Mouse (Mus musculus) lung, postnatal 36 days (tissue): ENCODE data around the gene Dhx16.
A peak's percentile ranks its signal among the peaks of the same experiment; 100 is the strongest.
"Not testable (repeated sequence)": the region's sequence is repeated elsewhere in the genome, so short reads cannot be mapped to it uniquely, and the experiment has no call there.

Source experiments
- DNase-seq: peaks from one replicate; pipeline ENCODE4 v3.0.0; 2022; ENCODE audit warnings: mixed read lengths

The Dhx16 gene

DNA sequence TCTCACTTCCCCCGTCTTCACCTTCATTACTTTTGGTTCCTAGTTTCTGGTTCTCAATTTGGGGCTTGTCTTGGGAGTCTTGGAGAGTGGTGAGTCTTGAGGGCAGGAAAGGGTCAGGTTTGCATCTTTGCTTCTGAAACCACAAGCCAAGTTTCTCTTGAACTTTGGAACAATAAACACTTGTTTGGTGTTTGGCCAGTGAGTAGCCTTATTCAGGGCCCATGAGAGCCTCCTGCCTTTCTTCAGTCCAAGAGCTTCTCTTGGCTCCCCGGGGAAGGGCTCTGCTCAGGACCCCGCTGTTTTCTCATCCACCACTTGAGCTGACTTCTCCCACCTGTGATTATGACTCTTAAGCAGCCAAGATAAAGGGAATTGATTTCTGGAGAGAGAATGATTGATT, 42.9 kb downstream of the Dhx16 start:
- peak; percentile 46 for DNase-seq

DNA sequence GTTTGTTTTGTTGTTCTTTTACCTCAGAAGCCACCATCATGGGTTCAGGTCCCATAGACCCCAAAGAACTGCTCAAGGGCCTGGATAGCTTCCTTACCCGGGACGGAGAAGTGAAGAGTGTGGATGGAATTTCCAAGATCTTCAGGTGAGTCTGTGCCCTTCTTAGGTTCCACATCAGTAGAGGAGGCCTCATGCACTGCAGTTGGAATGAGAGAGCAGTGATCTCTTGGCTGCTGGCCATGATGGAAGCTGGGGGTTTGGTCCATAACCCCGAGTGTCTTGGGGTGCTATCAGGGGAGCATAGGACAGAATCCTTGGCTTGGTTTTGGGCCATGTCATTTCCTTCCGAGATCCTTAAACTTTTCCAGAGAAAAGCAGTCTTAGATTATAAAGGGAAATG, 43.7 kb downstream of the Dhx16 start:
- DNase-seq, result no peak

DNA sequence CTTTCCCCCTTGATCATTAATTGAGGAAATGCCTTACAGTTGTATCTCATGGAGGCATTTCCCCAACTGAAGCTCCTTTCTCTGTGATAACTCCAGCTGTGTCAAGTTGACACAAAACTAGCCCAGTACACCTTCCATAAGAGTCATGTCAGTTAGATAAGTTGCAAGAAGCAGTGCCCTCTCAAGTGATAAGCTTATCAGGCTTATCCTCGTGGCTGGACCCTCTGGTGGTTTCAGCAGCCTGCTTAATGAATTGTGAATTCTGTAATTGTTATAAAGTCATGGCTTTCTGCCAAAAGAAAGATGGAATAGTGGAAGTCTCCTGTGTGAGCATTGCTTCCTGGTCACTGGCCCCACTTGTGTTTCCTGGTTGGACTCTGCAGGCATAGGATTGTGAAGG, 47.9 kb downstream of the Dhx16 start:
- no peak for DNase-seq

DNA sequence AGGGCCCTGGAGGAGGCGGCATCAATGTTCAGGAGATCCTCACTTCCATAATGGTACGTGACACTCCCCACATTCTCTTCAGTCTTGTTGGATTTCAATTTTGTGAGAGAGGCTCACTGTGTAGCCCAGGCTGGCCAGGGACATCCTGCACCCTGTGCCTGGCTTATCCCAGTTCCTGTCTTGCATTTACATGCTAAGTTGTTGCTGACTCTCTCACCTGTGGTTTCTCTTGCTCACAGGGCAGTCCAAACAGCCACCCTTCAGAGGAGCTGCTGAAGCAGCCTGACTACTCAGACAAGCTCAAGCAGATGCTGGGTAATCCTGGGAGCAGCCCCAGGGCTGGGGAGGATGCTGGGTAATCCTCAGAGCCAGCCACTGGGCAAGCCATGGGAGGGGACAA, 49.9 kb downstream of the Dhx16 start:
- DNase-seq, result no peak

DNA sequence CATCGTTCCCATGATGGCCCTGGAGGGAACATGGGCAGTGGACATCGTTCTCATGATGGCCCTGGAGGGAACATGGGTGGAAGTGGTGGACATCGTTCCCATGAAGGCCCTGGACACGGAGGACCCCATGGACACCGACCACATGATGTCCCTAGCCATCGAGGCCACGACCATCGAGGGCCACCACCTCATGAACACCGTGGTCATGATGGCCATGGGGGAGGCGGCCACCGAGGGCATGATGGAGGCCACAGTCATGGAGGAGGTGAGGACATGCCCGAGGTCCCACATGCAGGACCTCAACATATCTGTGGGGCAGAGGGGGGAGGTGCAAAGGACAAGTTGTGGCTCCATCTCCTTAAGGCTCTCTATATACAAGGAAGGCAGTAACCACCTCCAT, 51.0 kb downstream of the Dhx16 start:
- DNase-seq, result no peak

DNA sequence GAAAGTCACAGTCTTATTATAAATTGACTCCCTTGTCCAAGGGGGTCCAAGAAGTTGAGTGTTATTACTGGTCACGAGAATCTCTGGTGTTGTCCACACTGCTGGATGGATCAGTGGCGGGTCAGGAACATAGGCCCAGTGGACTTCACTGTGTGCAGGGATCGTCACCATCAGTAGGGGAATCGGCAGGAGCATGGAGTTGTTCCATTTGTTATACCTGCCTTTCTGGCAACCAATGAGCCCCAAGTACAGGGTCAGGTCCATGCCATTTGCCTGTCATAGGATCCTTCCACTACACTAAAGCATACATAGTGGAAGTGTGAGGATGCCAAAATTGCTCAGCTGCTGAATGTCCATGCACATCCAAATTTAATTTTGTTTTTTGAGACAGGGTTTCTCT, 53.0 kb downstream of the Dhx16 start:
- no peak for DNase-seq

DNA sequence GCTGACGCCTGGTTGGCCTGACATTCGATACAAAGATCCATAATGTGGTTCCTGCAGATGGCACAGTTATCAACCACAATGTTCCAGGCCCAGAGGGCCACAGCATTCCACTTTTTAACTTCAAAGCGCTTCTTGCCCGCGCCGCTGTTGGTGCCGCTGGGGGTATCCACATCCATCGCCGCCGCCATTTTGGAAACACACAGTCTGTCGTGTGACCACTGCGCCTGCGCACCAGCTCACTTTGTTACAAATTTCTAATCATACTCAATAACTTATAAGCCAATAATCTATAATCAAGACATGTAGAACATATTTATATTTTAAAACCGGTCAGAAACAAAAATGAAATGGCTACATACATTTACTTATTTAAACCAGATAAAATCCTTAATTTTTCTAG, 56.1 kb downstream of the Dhx16 start:
- DNase-seq, result not testable (repeated sequence)

- peak; percentile 62 for DNase-seq
These were observed 58.2 kb downstream of the Dhx16 start for GRCm38 (mm10) chr17:35937700-35938348.

DNA sequence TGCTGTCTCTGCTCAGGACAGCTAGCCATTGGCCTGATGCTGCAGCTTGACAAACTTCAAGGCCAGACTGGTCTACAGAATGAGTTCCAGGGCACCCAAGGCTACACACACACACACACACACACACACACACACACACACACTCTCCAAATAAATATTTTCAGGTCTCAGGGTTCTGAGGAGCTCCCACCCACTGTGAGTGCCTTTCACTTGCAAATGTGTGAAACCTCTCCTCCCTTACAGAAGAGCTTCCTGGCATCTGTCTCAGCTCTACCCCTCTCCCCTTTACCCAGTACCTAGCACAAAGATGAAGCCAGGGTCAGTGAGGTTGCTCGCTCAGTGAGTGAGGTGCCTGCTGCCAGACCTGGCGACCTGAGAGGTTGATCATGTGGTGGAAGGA, 59.5 kb downstream of the Dhx16 start:
- no peak for DNase-seq

DNA sequence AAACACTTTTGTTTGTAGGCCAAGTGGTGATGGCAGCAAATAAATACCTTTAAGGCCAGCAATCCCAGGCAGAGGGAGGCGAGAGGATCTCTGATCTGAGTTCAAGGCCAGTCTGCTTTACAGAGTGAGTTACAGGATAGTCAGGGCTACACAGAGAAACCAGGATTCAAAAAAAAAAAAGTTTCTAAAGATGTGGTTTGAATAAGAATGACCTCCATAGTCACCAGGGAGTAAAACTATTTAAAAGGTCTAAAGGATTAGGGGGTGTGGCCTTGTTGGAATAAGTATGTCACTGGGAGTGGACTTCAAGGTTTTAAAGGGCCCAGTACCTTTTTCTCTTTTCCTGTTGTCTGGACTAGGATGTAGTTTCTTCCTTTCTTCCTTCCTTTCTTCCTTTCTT, 60.3 kb downstream of the Dhx16 start:
- DNase-seq, result no peak
